Mouse (Mus musculus) cerebellum, postnatal 14 days (tissue): ENCODE measurements at regions not wholly inside any gene's neighbourhood (a gene's known extent, or its start where the extent isn't known, plus 50 kb on each side); places are given as distances from the start of the nearest gene placed in this dataset.
"Not testable (repeated sequence)": the region's sequence is repeated elsewhere in the genome, so short reads cannot be mapped to it uniquely, and the experiment has no call there.

Source experiments
- DNase-seq, 2 experiments: peaks; one replicate each; pipeline ENCODE4 v3.0.0; 2021; ENCODE audit warnings: mixed read lengths in 2 of 2

GRCm38 (mm10) chr13:111905213-111905701, 96.5 kb upstream of the Map3k1 start:
- DNase-seq, result peak in 1 of 2 experiments; percentile 24

GRCm38 (mm10) chr13:111911071-111911470, 102.3 kb upstream of the Map3k1 start:
- no peak for DNase-seq

- no peak for DNase-seq
These were observed 103.0 kb upstream of the Map3k1 start for GRCm38 (mm10) chr13:111911661-111912312.

GRCm38 (mm10) chr13:111914348-111914913, 105.6 kb upstream of the Map3k1 start:
- DNase-seq, result no peak

- not testable (repeated sequence) for DNase-seq
These were observed 110.6 kb upstream of the Map3k1 start for GRCm38 (mm10) chr13:111919417-111919816.

- DNase-seq, result no peak
These were observed 111.7 kb upstream of the Map3k1 start for GRCm38 (mm10) chr13:111920534-111920933.

GRCm38 (mm10) chr13:111921142-111922035, 112.6 kb upstream of the Map3k1 start:
- DNase-seq, result no peak

- DNase-seq, result peak; percentile 62 to 69
These were observed 116.6 kb upstream of the Map3k1 start for GRCm38 (mm10) chr13:111925349-111925748.

GRCm38 (mm10) chr13:111926801-111927200, 118.0 kb upstream of the Map3k1 start:
- peak; percentile 68 to 87 for DNase-seq

- peak in 1 of 2 experiments; percentile 37 for DNase-seq
These were observed 118.7 kb upstream of the Map3k1 start for GRCm38 (mm10) chr13:111927489-111927888.

GRCm38 (mm10) chr13:111928636-111929544, 120.1 kb upstream of the Map3k1 start:
- peak; percentile 52 to 56 for DNase-seq

- no peak for DNase-seq
These were observed 121.1 kb upstream of the Map3k1 start for GRCm38 (mm10) chr13:111929908-111930307.

- no peak for DNase-seq
These were observed 123.7 kb upstream of the Map3k1 start for GRCm38 (mm10) chr13:111932464-111932863.

- DNase-seq, result no peak
These were observed 124.9 kb upstream of the Map3k1 start for GRCm38 (mm10) chr13:111933526-111934240.

- no peak for DNase-seq
These were observed 126.9 kb upstream of the Map3k1 start for GRCm38 (mm10) chr13:111935721-111936080.

- peak; percentile 64 to 74 for DNase-seq
These were observed 127.5 kb upstream of the Map3k1 start for GRCm38 (mm10) chr13:111936081-111936857.

GRCm38 (mm10) chr13:111936983-111937382, 128.2 kb upstream of the Map3k1 start:
- no peak for DNase-seq

GRCm38 (mm10) chr13:111938896-111939422, 130.2 kb upstream of the Map3k1 start:
- no peak for DNase-seq

- DNase-seq, result no peak
These were observed 130.8 kb upstream of the Map3k1 start for GRCm38 (mm10) chr13:111939534-111940115.

- DNase-seq, result no peak
These were observed 131.5 kb upstream of the Map3k1 start for GRCm38 (mm10) chr13:111940275-111940674.
